Mouse (Mus musculus) large intestine, adult 2 months (tissue): ENCODE results near the gene Plekha5. TPM values are rescaled to one million over a fixed set of nuclear protein-coding genes. Genes with fewer than 3 reads are reported as not detected.
A peak's percentile ranks its signal among the peaks of the same experiment; 100 is the strongest.

Experiments
- DNase-seq: peaks from one replicate; pipeline ENCODE4 v3.0.0-alpha.2; 2012; ENCODE audit warnings: low read depth, low spot score
- WGBS: fragments of 180-500 bp; shearing (Covaris S2); methylation state at CpG from one replicate; pipeline ENCODE4 v1.1.7; 2018; 5-methylcytosine and 5-hydroxymethylcytosine counted together
- polyA plus RNA-seq: library from polyadenylated mRNA; depleted of rRNA; stranded (reverse); fragments of >200 nt; gene quantifications from 2 replicates; pipeline ENCODE4 v1.2.3, GENCODE M21; 2012; rRNA removed

The Plekha5 gene
- polyA plus RNA-seq, 1 experiment, result 24.1 TPM

DNA sequence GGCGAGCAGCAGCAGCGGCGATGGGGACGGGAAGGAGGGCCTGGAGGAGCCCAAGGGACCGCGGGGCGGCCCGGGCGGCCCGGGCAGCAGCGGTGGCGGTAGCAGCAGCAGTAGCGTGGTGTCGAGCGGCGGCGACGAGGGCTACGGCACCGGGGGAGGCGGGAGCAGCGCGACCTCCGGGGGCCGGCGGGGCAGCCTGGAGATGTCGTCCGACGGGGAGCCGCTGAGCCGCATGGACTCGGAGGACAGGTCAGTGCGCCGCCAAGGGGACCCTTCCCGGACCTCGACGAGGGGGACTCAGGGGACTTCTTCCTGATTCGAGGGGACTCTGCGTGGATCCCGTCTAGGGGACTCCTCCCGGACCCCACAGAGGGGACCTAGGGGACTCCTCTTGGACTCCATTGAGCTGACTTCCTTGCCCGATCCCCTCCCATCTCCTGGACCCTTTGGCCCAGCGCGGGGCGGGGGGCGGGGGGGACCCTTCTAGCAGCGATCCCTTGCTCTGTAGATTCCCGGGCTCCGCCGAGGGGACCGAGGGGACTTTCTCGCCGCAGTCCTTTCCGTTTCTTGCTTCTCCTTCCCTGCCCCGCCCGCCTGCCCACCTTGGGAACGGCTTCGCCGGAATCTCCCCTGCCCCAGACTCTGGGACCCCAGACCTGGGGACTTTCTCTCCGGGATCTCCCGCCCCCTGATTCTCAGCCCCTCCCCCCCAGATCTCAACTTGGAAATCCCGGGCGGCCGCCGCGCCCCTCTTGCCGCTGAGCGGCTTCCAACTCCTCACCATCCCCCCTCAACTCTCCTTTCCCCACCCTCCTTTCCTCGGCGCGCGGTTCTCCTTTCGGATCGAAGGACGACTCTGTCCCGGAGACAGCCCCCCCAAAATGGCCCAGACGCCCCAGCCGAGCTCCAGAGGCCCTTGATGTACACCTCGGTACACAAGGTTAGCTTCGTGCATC lies 200.5 kb downstream of the Plekha5 start:
- WGBS, result 2% methylated on average over 71 of the region's 80 CpGs
- DNase-seq, result no peak

DNA sequence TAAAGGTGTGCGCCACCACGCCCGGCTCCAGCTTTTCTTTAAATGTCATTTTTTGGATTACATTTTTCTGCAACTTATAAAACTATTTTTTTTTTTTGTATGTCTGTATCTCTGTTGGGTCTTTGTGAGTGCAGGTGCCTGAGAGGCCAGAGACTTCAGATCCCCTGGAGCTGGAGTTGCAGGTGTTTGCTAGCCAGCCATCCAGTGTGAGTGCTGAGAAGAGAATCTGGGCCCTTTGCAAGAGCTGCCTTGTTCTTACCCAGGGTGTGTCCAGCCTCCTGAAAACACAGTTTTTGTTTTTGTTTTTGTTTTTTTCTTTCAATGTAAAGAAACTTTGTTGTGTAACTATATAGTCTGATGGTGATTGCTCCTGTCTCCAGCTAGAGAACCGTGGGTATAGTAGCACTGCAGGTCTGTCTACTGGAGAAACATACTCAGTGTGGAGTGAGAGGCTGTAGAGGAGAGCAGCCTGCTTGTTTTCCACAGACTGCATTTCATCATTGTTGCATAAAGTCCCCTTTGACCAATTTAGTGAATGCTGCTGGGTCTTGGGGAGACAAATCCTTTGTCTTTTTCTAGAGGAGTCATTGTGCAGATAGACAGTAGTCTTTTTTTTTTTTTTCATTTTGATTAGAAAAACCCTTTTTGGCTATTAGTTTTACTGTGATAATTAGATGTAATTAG lies 205.5 kb downstream of the Plekha5 start:
- no peak for DNase-seq
- 77% methylated on average over 4 of the region's 4 CpGs for WGBS

DNA sequence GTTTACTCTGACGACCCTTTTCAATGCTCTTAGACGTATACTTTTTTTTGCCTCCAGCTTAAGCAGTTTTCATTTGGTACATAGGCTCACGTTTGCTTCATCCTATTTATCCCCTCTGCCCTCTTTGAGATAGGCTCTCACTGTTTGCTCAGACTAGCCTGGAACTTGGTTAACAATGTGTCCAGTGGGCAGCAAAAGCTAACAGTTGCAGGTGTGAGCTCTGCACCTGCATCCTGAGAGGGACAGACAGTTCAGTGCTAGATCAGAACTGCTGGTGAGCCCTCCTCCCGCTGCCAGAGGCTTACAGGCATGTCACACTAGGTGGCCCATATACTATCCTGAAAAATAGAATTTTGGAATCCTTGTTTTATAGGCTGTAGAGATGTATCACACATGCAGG lies 206.5 kb downstream of the Plekha5 start:
- no peak for DNase-seq
- WGBS, result 59% methylated on average over 4 of the region's 4 CpGs

DNA sequence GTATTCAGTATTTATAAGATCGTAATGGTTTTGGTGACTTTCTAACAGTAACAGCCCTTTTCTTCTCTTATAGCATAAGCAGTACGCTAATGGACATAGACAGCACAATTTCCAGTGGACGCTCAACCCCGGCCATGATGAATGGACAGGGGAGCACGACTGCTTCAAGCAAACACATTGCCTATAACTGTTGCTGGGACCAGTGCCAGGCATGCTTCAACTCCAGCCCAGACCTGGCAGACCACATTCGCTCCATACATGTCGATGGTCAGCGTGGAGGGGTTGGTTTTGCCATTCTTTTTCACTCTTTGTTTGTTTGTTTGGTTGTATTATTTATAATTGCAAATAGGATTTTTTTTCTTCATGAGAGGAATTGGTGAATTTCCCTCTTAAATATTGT lies 209.8 kb downstream of the Plekha5 start:
- 79% methylated on average over 8 of the region's 8 CpGs for WGBS
- DNase-seq, result no peak

DNA sequence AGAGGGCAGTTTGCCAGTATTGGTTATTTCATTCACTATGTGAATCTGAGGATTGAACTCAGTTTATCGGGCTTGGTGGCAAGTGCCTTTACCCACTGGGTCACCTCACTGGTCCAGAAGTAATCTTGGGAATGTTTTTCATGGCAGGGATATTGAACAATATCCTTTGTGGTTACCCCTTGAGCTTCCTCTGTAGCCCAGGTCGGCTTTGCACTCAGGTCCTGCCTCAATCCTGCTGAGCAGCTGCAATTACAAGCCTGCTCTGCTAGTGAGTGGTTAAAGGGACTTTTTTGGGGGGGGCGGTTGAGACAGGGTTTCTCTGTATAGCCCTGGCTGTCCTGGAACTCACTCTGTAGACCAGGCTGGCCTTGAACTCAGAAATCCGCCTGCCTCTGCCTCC lies 212.4 kb downstream of the Plekha5 start:
- no peak for DNase-seq
- WGBS, result 91% methylated on average over 4 of the region's 4 CpGs

DNA sequence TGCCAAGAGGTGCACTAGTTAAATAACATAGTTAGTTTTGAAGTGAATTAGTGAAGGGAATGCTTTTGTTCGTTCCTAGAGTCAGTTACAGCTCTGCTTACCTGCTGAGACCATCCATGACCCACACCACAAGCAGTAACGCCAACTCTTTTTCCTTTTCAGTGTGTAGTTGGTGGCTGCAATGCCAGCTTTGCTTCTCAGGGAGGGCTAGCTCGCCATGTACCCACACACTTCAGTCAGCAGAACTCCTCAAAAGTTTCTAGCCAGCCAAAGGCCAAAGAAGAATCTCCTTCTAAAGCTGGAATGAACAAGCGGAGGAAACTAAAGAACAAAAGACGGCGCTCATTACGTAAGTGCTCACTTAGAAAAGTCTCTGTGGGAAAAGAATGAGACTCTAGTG lies 218.2 kb downstream of the Plekha5 start:
- 93% methylated on average over 7 of the region's 7 CpGs for WGBS
- no peak for DNase-seq

DNA sequence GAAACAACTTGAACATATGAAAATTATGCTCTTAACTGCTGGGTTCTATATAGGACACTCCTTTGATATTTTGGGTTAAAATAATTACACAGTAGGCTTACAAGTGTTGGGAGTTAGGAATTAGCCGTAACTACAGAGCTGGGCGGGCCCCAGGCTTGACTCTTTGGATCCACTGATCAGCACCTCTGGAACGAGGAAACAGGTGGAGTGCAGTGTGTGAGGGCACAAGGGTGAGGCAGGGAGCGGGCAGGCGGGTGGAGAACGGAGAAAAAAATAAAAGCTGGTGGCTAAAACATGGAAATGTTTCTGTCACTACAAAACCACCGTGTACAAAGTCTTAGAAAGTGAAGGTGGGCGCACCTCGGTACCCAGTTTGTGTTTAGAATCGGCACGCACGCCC lies 218.8 kb downstream of the Plekha5 start:
- WGBS, result 61% methylated on average over 12 of the region's 12 CpGs
- peak; percentile 38 for DNase-seq

DNA sequence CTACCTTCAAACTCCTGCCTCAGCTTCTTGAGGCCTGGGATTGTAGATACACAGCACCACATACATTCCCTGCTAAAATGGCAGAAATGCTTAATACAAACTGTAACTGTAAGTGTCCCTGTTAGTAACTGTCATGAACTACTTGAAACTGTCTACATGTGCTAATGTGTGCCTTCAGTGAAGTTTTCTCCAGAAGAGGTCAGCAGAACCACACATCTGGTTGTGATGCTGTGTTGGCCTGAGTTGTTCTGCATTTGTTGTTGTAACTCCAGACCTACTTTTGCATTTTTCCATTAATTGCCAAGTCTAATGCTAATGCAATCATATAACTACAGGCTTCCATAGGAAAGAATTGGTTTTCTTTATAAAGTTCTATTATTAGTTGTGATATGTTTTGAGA lies 222.1 kb downstream of the Plekha5 start:
- DNase-seq, result no peak

Other genes with a start within 250 kb of the Plekha5 start
- 11.0 and 17.0 TPM in 2 replicates for gene Aebp2, start 198.6 kb downstream of the Plekha5 start, polyA plus RNA-seq